Mouse (Mus musculus) neutrophil, adult 5-6 weeks (primary cell): Measurements from ENCODE around the gene Ddx24. TPM values are rescaled to one million over a fixed set of nuclear protein-coding genes. Genes with fewer than 3 reads are reported as not detected.

Source experiments
- ATAC-seq: fragments of 151-379, 151-347 bp; 2 replicates; pipeline ENCODE4 v1.8.0; 2017; ENCODE audit warnings: mild to moderate bottlenecking, moderate TSS enrichment; ENCODE audit not compliant: insufficient number of reproducible peaks, poor library complexity, low FRiP score, severe bottlenecking; ENCODE audit errors: extremely low read depth
- total RNA-seq: library from RNA; stranded (forward); fragments of 200-1000 nt; gene quantifications from 2 replicates; pipeline ENCODE4 v1.2.3, GENCODE M21; 2017

The Ddx24 gene
- total RNA-seq, 1 experiment from 2014 or later = 137 TPM

DNA sequence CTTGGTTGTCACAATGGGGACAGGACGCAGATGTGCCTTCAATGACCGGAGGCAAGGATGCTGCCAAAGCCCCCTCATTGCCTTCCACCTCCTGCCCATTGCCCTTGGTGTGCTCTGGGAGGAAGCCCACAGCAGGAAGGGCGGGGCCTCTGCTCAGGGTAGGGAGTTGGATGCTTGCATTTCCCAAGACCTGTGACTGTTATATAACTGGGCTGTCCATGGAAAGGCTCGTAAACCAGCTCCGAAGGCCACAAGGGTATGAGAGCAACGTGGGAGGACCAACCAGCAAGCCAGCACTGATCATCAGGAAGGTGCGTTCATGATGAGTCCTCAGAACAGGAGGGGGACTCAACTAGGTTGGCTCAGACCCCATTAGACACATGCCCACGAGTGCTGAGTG lies 64.8 kb downstream of the Ddx24 start:
- ATAC-seq = no peak

DNA sequence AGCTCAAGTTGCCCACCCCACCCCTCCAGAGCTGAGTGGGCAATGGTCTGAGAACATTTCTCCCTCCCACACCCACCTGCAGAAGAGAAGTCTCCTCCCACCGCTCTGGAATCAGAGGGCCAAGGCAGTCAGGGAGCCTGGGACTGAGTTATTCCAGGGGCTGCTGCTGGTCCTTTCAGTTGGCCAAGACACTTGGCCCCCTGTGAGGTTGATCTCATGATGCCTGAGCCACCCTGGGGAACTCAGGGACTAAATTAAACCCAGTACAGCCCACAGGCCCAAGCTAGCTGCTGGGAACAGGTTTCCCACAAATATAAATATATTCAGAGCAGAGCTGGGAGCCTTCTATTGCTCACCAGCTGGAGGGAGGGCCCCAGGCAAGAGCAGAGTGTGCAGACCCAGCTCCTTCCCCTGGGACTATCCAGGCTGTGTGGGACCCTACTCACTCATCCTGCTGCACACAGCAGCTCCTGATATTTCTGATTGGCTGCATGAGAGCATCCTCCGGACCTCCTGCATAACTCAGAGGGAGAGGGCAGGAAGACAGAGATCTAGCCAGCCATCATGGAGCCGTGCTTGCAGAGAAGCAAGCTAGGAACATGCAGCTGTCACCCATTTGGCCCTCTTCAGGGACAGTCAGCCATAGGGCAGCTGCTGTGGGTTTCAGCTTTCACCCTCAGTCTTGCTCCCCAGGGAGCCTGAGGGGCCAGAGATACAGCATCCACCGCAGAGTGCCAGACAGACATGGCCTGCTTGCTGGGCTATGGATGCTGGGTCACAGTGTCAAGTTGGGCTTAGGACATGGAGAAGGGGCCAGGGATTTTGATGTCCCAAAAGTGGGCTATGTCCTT lies 66.5 kb downstream of the Ddx24 start:
- no peak for ATAC-seq

DNA sequence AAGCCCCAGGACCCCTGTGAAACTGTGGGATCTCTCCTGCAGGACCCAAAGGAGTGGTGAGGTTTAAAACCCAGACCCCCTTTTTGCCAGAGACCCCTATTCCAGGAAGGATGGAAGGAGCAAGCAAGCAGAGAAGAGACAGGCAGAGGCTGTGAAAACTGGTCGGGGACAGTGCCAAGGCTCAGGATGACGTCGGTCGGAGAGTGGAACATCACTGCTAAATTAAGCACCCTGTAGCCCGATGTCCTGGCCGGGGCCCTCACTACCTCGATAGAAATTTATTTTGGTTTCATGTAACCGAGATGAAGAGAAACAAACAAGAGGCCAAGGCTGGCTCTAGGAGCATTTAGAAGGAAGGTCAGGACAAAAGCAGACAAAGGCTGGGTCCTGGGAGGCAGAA lies 67.4 kb downstream of the Ddx24 start:
- ATAC-seq = no peak

Other genes with a start within 250 kb of the Ddx24 start
- not detected in 2 replicates for gene Prima1, start 183.7 kb downstream of the Ddx24 start, total RNA-seq
- not detected in 2 replicates for gene Fam181a, start 114.9 kb downstream of the Ddx24 start, total RNA-seq
- not detected in 2 replicates for gene Asb2, start 69.8 kb downstream of the Ddx24 start, total RNA-seq
- gene Otub2, start 37.1 kb downstream of the Ddx24 start, total RNA-seq = 2.8 TPM in 2 replicates
- gene 9330161L09Rik, start 18.0 kb downstream of the Ddx24 start, total RNA-seq = 1.6 and 2.3 TPM in 2 replicates
- 91.4 and 117 TPM in 2 replicates for gene Ifi27, start 8.4 kb upstream of the Ddx24 start, total RNA-seq
- gene Ifi27l2a, start 17.9 kb upstream of the Ddx24 start, total RNA-seq = 264 and 315 TPM in 2 replicates
- gene Ifi27l2b, start 31.4 kb upstream of the Ddx24 start, total RNA-seq = not detected in 2 replicates
- gene Ppp4r4, start 106.5 kb upstream of the Ddx24 start, total RNA-seq = 0.12 TPM in 1 of 2 replicates, not detected in the other
- gene Serpina10, start 205.6 kb upstream of the Ddx24 start, total RNA-seq = not detected in 2 replicates
- not detected in 2 replicates for gene Serpina6, start 231.4 kb upstream of the Ddx24 start, total RNA-seq